In genomic region chr11:90484750-90485637, GRCm38 (mm10) we compare ENCODE assay signal across 13 mouse cellular contexts.
DNase-seq lines count a peak whose midpoint lies in the region; ATAC-seq and TF ChIP-seq lines count a peak whose summit lies in the region.
"Had no signal": no experiment of that assay in that cellular context is flagged by ENCODE, and none has a peak within 500 bp of the region (broad histone marks: within the 10 kb centered on the region; RNA-seq: fewer than 3 reads in every experiment).

No protein-coding gene starts in this region.

- intact Hi-C loops in heart, postnatal 25 days (cut with DNase I): no loop called here

- H3K4me1 ChIP-seq in forebrain, embryonic 14.5 days (ENCODE audit: control insufficient read depth, insufficient read depth, low read length): peaks cover 7% of the 10 kb centered on the region; the same call in 1 of the 2 replicates
- H3K4me1 ChIP-seq in hindbrain, postnatal 0 days (ENCODE audit: insufficient read depth, low read length): 0 out of 2 replicates have a peak, but pooled peaks cover 3% of the 10 kb centered on the region
- 0 out of 2 replicates have a peak, but pooled peaks cover 4% of the 10 kb centered on the region for H3K4me1 ChIP-seq in neural tube, embryonic 12.5 days

- H3K36me3 ChIP-seq in forebrain, embryonic 14.5 days (ENCODE audit: control insufficient read depth, insufficient read depth, low read length): 0 out of 2 replicates have a peak, but pooled peaks cover 9% of the 10 kb centered on the region
- H3K36me3 ChIP-seq in hindbrain, postnatal 0 days (ENCODE audit: insufficient read depth, low read length): no peaks in the 10 kb centered on the region; the same call in 1 of the 2 replicates
- H3K36me3 ChIP-seq in neural tube, embryonic 12.5 days: peaks cover 12% of the 10 kb centered on the region

- no peak for TF ChIP-seq CTCF in hindbrain, postnatal 0 days (IDR thresholded peaks at IDR 0.05; ENCODE audit: low read depth)

- H3K4me3 ChIP-seq in forebrain, embryonic 14.5 days (ENCODE audit: low read depth, low read length): no peak overlapping the region
- H3K4me3 ChIP-seq in hindbrain, postnatal 0 days (ENCODE audit: low read length): no peak overlapping the region
- no peak overlapping the region for H3K4me3 ChIP-seq in neural tube, embryonic 12.5 days
- H3K4me3 ChIP-seq: myocyte had no signal

- H3K9me3 ChIP-seq in forebrain, embryonic 14.5 days (replicated peaks; ENCODE audit: control insufficient read depth, low read length): no peaks in the 10 kb centered on the region
- no peaks in the 10 kb centered on the region for H3K9me3 ChIP-seq in hindbrain, postnatal 0 days (ENCODE audit: low read length)
- H3K9me3 ChIP-seq in neural tube, embryonic 12.5 days: no peaks in the 10 kb centered on the region; the same call in 1 of the 2 replicates

- ATAC-seq in forebrain, embryonic 14.5 days: peak; percentile 81
- ATAC-seq in hindbrain, postnatal 0 days: 0 out of 2 replicates have a peak, but pooled peaks have one; percentile 21
- ATAC-seq in neural tube, embryonic 12.5 days (ENCODE audit: low FRiP score, low read depth): peak; percentile 53; the same call in 1 of the 2 replicates

- H3K4me2 ChIP-seq in forebrain, embryonic 14.5 days (ENCODE audit: low read length): peak overlapping the region; percentile 12; the same call in 1 of the 2 replicates
- H3K4me2 ChIP-seq in hindbrain, postnatal 0 days (ENCODE audit: low read depth, low read length): no peak overlapping the region
- H3K4me2 ChIP-seq in neural tube, embryonic 12.5 days (replicated peaks): no peak overlapping the region
- H3K4me2 ChIP-seq: lung, embryonic 14.5 days had no signal

- peak; percentile 65 for DNase-seq in heart, adult 11 months
- DNase-seq in heart, postnatal 25 days (ENCODE audit: low spot score): no peak
- peak; percentile 55 for DNase-seq in forebrain, embryonic 14.5 days (ENCODE audit: low spot score)
- peak; percentile 28 for DNase-seq in hindbrain, postnatal 0 days (ENCODE audit: low spot score)
- no peak for DNase-seq in kidney, adult 11 months
- DNase-seq in right cerebral cortex, postnatal 36 days (ENCODE audit: low spot score in 2 of 2): no peak
- no peak for DNase-seq in adrenal gland, adult (ENCODE audit: inconsistent age in 2 of 2, low spot score in 1 of 2)
- DNase-seq: cerebellum, adult 18-20 months; kidney, postnatal 14 days; lung, embryonic 14.5 days; thymus, adult 2 months had no signal

- 13% methylated on average over 14 of the region's 14 CpGs for WGBS in forebrain, embryonic 14.5 days
- WGBS in hindbrain, postnatal 0 days: 38% methylated on average over 14 of the region's 14 CpGs
- 58% methylated on average over 14 of the region's 14 CpGs for WGBS in neural tube, embryonic 12.5 days

- H3K27ac ChIP-seq in forebrain, embryonic 14.5 days (ENCODE audit: low read depth, low read length): peak overlapping the region; percentile 21; the same call in 1 of the 2 replicates
- no peak overlapping the region for H3K27ac ChIP-seq in hindbrain, postnatal 0 days
- H3K27ac ChIP-seq in neural tube, embryonic 12.5 days: no peak overlapping the region

- no peaks in the 10 kb centered on the region for H3K27me3 ChIP-seq in forebrain, embryonic 14.5 days (replicated peaks; ENCODE audit: control insufficient read depth, insufficient read depth, low read length)
- no peaks in the 10 kb centered on the region for H3K27me3 ChIP-seq in hindbrain, postnatal 0 days (ENCODE audit: insufficient read depth, low read length)
- H3K27me3 ChIP-seq in neural tube, embryonic 12.5 days (replicated peaks): no peaks in the 10 kb centered on the region

- H3K9ac ChIP-seq in forebrain, embryonic 14.5 days (ENCODE audit: low read length): no peak overlapping the region
- no peak overlapping the region for H3K9ac ChIP-seq in hindbrain, postnatal 0 days (replicated peaks; ENCODE audit: low read length)
- no peak overlapping the region for H3K9ac ChIP-seq in neural tube, embryonic 12.5 days
- H3K9ac ChIP-seq: lung, embryonic 14.5 days had no signal

Comparison
In these comparisons a context has a peak if more than half of its experiments do, and no peak if none do; other contexts are left out.
1. DNase-seq: peak in heart, adult 11 months (single experiment), forebrain, embryonic 14.5 days (single experiment) and hindbrain, postnatal 0 days (single experiment); none in heart, postnatal 25 days (single experiment), kidney, adult 11 months (single experiment), right cerebral cortex, postnatal 36 days (0 of 2) and adrenal gland, adult (0 of 2).
2. ATAC-seq: peak in every context shown above with its lines; median percentile 81 in forebrain, embryonic 14.5 days; 53 in neural tube, embryonic 12.5 days; 21 in hindbrain, postnatal 0 days.